Mouse (Mus musculus) neural tube, embryonic 11.5 days (tissue): Measurements from ENCODE around the gene Lrrc74b. TPM values are rescaled to one million over a fixed set of nuclear protein-coding genes. Genes with fewer than 3 reads are reported as not detected.
A peak's percentile ranks its signal among the peaks of the same experiment; 100 is the strongest.

Experiments
- ATAC-seq: fragments of 200-750 bp; cut with Nextera tagmentation; 2 replicates; pipeline ENCODE4 v1.8.0; 2017; ENCODE audit warnings: moderate number of reproducible peaks, mild to moderate bottlenecking, moderate TSS enrichment, moderate library complexity; ENCODE audit not compliant: insufficient read depth, low FRiP score, low TSS enrichment
- DNase-seq: peaks from one replicate; pipeline ENCODE4 v3.0.0-alpha.2; 2015; ENCODE audit warnings: low spot score
- H3K27ac ChIP-seq: fragments of 300-500 bp; sonication (generic); 2 replicates; pipeline ENCODE4 v1.5.1; 2014; ENCODE audit warnings: low read depth, mild to moderate bottlenecking, low read length
- H3K27me3 ChIP-seq: fragments of 300-500 bp; sonication (generic); 2 replicates; pipeline ENCODE4 v1.6.1; 2014; ENCODE audit warnings: mild to moderate bottlenecking, low read length, mixed read lengths; ENCODE audit not compliant: control insufficient read depth, insufficient read depth
- H3K36me3 ChIP-seq: fragments of 300-500 bp; sonication (generic); 2 replicates; pipeline ENCODE4 v1.6.1; 2014; ENCODE audit warnings: mild to moderate bottlenecking, low read length, moderate library complexity, mixed read lengths; ENCODE audit not compliant: control insufficient read depth, insufficient read depth
- H3K4me1 ChIP-seq: fragments of 300-500 bp; sonication (generic); 2 replicates; pipeline ENCODE4 v1.6.1; 2014; ENCODE audit warnings: low read length, mixed read lengths; ENCODE audit not compliant: control insufficient read depth, insufficient read depth
- H3K4me2 ChIP-seq: fragments of 300-500 bp; sonication (generic); 2 replicates; pipeline ENCODE4 v1.6.1; 2014; ENCODE audit warnings: low read depth, mild to moderate bottlenecking, moderate library complexity
- H3K4me3 ChIP-seq: fragments of 300-500 bp; sonication (generic); 2 replicates; pipeline ENCODE4 v1.5.1; 2014; ENCODE audit warnings: low read depth, low read length
- H3K9ac ChIP-seq: fragments of 300-500 bp; sonication (generic); 2 replicates; pipeline ENCODE4 v1.6.1; 2014; ENCODE audit warnings: mild to moderate bottlenecking, low read length
- H3K9me3 ChIP-seq: fragments of 300-500 bp; sonication (generic); 2 replicates; pipeline ENCODE4 v1.6.1; 2016; ENCODE audit warnings: low read length; ENCODE audit not compliant: control insufficient read depth
- WGBS: fragments of 180-500 bp; shearing (Covaris S2); extraction: QIAGEN DNeasy Blood & Tissue Kit; methylation state at CpG from one replicate; pipeline ENCODE4 v1.1.7; 2014; 5-methylcytosine and 5-hydroxymethylcytosine counted together
- polyA plus RNA-seq: library from polyadenylated mRNA; unstranded; fragments of >200 nt; fragmentation: Nextera tagmentation; extraction: Ambion mirVana; gene quantifications from 2 replicates; pipeline ENCODE4 v1.2.1, GENCODE M21; 2014

The Lrrc74b gene
- polyA plus RNA-seq, result 0.20 and 0.42 TPM in 2 replicates

DNA sequence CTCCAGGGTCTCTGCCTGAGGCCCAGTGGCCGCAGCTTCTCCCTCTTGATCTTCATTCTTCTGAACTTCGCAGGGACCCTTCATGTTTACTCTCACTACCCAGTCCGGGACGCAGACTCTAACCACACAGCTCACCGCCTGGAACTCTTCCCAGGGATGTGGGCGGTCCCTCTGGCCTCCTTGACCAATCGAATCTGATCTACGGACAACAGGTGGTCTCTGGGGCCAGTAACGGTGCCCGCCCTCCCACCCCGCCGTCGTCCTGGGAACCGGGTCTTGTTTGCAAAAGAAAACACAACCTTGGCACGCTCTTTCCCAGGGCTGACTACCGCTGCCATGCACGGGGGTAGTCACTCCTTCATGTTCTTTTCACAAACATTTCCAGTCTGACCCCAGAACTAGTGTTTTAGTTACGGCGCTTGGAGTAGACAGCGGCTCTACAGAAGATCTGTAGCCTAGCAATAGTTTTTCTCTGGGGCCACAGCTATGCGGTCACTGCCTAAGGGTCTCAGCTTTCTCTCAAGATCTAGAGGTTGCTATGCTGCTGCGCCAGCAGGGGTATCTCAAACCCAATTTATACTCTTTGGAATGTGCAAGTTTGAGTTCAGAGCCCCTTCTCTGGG lies at the start of gene Lrrc74b:
Lrrc74b (minus strand) TSS at position 120 of the 623 bp plus-strand sequence.
- peaks cover 22% of the 10 kb centered on the region for H3K4me1 ChIP-seq
- 0 out of 2 replicates have a peak, but pooled peaks cover 2% of the 10 kb centered on the region for H3K27me3 ChIP-seq
- peak within 1 kb of the TSS; percentile 37 for H3K4me2 ChIP-seq
- ATAC-seq (peak; percentile 72), DNase-seq (peak; percentile 65)
- peak within 1 kb of the TSS; percentile 20 for H3K4me3 ChIP-seq
- WGBS, result 1% methylated on average over 22 of the region's 22 CpGs
- no peaks in the 10 kb centered on the region for H3K36me3 ChIP-seq
- H3K27ac ChIP-seq, result no peak within 1 kb of the TSS
- H3K9ac ChIP-seq, result no peak within 1 kb of the TSS
- H3K9me3 ChIP-seq, result no peaks in the 10 kb centered on the region

DNA sequence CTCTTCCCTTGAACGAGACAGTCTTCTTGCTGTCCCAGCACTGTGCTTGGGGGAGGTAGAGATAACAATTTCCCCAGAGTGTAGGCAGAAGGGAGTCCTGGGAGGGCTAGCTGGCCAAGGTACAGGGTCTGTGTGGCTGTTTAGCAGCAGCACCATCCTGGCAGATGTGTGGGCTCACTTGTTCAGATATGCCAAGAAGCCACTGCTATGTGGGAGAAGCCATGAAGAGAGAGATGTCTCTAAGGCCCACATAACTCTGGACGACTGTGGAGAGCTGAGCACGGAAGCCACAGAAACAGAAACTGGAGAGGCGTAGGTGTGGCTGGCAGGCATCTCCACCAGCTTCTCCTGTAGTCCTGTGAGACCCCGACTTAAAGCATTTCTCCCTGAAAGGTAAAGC lies 44.6 kb upstream of the Lrrc74b start:
- WGBS, result 82% methylated on average over 5 of the region's 5 CpGs
- H3K27ac ChIP-seq, result no peak overlapping the region
- H3K27me3 ChIP-seq, result no peaks in the 10 kb centered on the region

DNA sequence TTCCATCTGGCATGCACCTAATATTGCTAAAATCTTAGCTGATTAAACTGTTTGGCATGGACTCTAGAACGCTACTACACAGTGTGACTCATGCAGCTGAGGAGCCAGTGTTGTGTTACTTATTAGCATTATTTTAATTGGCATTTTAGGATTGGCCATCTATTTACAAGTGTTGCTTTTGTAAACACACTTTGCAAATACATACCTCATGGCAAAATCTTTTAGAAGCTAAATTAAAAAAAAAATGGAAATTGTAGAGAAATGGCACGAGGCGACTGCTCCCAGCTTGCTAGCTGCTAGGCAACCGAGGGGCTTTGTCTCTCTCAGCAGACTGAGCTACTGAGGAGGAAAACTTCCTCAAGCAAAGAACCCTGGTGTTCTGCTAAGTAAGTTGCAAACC lies 43.9 kb upstream of the Lrrc74b start:
- H3K9me3 ChIP-seq, result no peaks in the 10 kb centered on the region
- H3K27ac ChIP-seq, result no peak overlapping the region
- no peak overlapping the region for H3K4me3 ChIP-seq
- H3K4me1 ChIP-seq, result no peaks in the 10 kb centered on the region
- no peaks in the 10 kb centered on the region for H3K27me3 ChIP-seq
- no peaks in the 10 kb centered on the region for H3K36me3 ChIP-seq
- DNase-seq (no peak), ATAC-seq (no peak)
- 74% methylated on average over 4 of the region's 4 CpGs for WGBS
- H3K4me2 ChIP-seq, result no peak overlapping the region
- H3K9ac ChIP-seq, result no peak overlapping the region

More for the DNA sequence above, 44.6 kb upstream of the Lrrc74b start:
- Histone ChIP-seq H3K4me2 (no peak overlapping the region), H3K9ac (no peak overlapping the region), H3K4me1 (no peaks in the 10 kb centered on the region), H3K9me3 (no peaks in the 10 kb centered on the region), H3K36me3 (no peaks in the 10 kb centered on the region), H3K4me3 (no peak overlapping the region)
- ATAC-seq (no peak), DNase-seq (no peak)

DNA sequence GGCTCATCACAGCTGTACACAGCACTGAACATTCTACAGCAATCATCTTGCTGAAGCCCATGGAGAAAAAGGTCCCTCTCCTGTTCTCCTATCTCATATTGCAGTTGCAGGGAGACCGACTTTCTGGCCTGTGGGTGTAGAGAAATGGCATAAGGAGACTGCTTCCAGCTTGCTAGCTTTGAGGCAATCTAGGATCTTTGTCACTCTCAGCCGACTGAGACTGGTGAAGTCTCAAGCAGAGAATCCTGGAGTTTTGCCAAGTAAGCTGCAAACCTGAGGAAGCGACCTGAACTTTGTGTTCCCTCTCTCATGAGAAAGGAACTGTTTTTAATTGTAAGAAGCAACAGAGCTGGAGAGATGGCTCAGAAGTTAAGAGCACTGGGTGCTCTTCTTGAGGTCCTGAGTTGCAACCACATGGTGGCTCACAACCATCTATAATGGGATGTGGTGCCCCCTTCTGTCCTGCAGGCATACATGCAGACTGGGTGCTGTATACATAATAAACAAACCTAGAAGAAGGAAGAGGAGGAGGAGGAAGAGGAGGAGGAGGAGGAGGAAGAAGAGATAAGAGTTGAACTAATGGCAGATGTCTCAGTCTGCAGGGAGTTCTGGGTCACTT lies 40.0 kb upstream of the Lrrc74b start:
- H3K36me3 ChIP-seq, result no peaks in the 10 kb centered on the region
- H3K4me1 ChIP-seq, result no peaks in the 10 kb centered on the region
- H3K4me3 ChIP-seq, result no peak overlapping the region
- no peak for ATAC-seq
- H3K9ac ChIP-seq, result no peak overlapping the region
- no peak overlapping the region for H3K27ac ChIP-seq
- WGBS, result 69% methylated on average over 3 of the region's 3 CpGs
- no peak overlapping the region for H3K4me2 ChIP-seq
- DNase-seq, result no peak
- H3K9me3 ChIP-seq, result no peaks in the 10 kb centered on the region
- no peaks in the 10 kb centered on the region for H3K27me3 ChIP-seq

DNA sequence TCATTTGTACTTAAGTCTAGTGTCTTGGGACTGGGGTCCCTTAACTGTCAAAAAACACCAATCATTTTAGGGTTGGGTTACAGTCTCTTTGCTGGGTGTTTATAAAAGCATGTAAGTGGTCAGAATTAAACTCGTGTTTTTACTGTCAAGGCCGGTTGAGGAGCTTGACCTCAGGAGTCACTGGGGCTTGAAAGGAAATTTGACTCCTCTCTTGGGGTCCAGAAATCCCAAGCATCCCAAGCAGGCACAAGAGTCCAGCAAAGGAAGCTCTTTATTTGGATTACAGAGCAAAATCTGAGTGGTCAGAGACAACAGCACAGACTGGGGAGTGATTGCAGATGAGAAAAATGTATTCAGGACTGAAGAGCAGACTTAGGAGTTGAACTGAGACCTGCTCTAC lies 29.7 kb upstream of the Lrrc74b start:
- H3K36me3 ChIP-seq, result no peaks in the 10 kb centered on the region
- ATAC-seq (no peak), DNase-seq (no peak)
- H3K4me1 ChIP-seq, result no peaks in the 10 kb centered on the region
- no peak overlapping the region for H3K27ac ChIP-seq
- WGBS, result 45% methylated on average over 2 of the region's 2 CpGs
- no peaks in the 10 kb centered on the region for H3K9me3 ChIP-seq
- no peak overlapping the region for H3K9ac ChIP-seq
- no peaks in the 10 kb centered on the region for H3K27me3 ChIP-seq
- no peak overlapping the region for H3K4me2 ChIP-seq
- no peak overlapping the region for H3K4me3 ChIP-seq

DNA sequence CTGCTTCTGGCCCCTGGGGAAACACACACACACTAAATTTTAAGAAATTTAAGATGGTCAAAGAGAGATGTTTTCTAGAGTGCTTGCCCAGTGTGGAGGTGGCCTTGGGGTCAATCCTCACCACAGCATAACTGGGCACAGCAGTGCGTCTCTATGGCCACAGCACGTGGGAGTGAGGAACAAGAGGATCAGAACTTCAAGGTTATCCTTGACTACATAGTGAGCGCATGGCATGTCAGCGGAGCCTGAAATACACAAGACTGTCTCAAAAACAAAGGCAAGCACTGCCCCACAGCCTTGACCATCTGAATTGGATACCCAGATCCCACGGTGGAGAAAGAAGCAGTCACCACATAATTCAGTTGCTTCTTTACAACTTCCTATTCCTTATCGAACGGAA lies 23.5 kb upstream of the Lrrc74b start:
- no peaks in the 10 kb centered on the region for H3K27me3 ChIP-seq
- H3K4me3 ChIP-seq, result no peak overlapping the region
- H3K4me2 ChIP-seq, result no peak overlapping the region
- no peaks in the 10 kb centered on the region for H3K9me3 ChIP-seq
- 89% methylated on average over 7 of the region's 7 CpGs for WGBS
- no peak overlapping the region for H3K27ac ChIP-seq
- no peak for ATAC-seq
- no peaks in the 10 kb centered on the region for H3K36me3 ChIP-seq
- DNase-seq, result no peak
- no peak overlapping the region for H3K9ac ChIP-seq
- H3K4me1 ChIP-seq, result no peaks in the 10 kb centered on the region

DNA sequence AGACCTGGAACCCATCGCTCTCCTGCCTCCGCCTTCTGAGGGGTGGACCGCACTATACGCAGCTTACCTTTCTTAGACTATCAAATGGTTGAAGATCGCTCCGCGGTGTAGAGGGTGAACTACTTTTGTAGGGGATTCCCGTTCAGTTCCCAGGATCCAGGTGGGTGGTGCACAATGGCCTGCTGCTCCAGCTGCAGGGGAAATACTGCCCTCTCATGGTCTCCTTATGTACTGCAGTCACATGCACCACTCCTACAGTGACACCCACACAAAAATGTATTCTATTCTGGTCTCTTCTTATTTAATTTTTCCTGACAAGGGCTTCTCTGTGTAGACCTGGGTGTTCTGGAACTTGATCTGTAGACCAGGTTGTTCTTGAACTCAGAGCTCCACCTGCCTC lies 22.0 kb upstream of the Lrrc74b start, which contains the start of gene Slc7a4:
Slc7a4 (minus strand) TSS at position 151 of the 400 bp plus-strand sequence.
- Histone ChIP-seq H3K9ac (no peak within 1 kb of the TSS), H3K4me2 (no peak within 1 kb of the TSS), H3K27me3 (no peaks in the 10 kb centered on the region), H3K4me3 (no peak within 1 kb of the TSS), H3K27ac (no peak within 1 kb of the TSS), H3K9me3 (no peaks in the 10 kb centered on the region), H3K4me1 (no peaks in the 10 kb centered on the region), H3K36me3 (no peaks in the 10 kb centered on the region)
- 13% methylated on average over 8 of the region's 8 CpGs for WGBS
- ATAC-seq (no peak), DNase-seq (peak; percentile 41)

DNA sequence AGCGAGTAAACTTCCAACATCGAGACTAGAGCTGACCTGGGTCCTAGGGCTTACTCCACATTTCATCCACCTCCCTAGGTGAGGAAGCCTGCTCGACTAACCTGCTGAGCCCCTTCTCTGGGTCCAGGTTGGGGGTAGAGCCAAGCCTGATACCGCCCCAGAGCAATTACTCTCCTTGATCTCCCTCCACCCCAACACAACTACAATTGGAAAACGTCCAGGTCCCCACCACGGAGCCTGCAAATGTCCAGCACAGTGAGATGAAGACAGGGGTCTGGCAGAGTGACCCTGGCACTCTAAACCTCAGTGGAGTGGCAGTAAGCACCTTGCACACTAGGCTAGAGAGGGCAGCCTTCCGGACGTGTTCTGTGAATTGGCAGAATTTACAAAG lies 15.8 kb upstream of the Lrrc74b start:
- Histone ChIP-seq H3K9ac (no peak overlapping the region; the same call in 1 of the 2 replicates), H3K27ac (no peak overlapping the region), H3K4me3 (peak overlapping the region; percentile 37), H3K36me3 (no peaks in the 10 kb centered on the region), H3K4me2 (peak overlapping the region; percentile 49), H3K9me3 (no peaks in the 10 kb centered on the region), H3K4me1 (no peaks in the 10 kb centered on the region), H3K27me3 (peaks cover 26% of the 10 kb centered on the region)
- WGBS, result 14% methylated on average over 8 of the region's 8 CpGs
- DNase-seq, result no peak
- ATAC-seq, result no peak
